Mouse (Mus musculus) kidney, embryonic 14.5 days (tissue): Measurements from ENCODE around the gene Kdm4b. TPM values are rescaled to one million over a fixed set of nuclear protein-coding genes. Genes with fewer than 3 reads are reported as not detected.

Experiments used
- ATAC-seq: fragments of 200-750 bp; cut with Nextera tagmentation; 2 replicates; pipeline ENCODE4 v1.8.0; 2017; ENCODE audit warnings: moderate number of reproducible peaks, mild to moderate bottlenecking, moderate TSS enrichment, moderate library complexity; ENCODE audit not compliant: low FRiP score, low TSS enrichment
- H3K27ac ChIP-seq: fragments of 300-500 bp; sonication (generic); 2 replicates; pipeline ENCODE4 v1.5.1; 2014; ENCODE audit warnings: low read depth, mild to moderate bottlenecking, low read length, moderate library complexity, mixed read lengths
- H3K27me3 ChIP-seq: fragments of 300-500 bp; sonication (generic); 2 replicates; pipeline ENCODE4 v1.6.1; 2014; ENCODE audit warnings: mild to moderate bottlenecking, low read length; ENCODE audit not compliant: control insufficient read depth, insufficient read depth
- H3K36me3 ChIP-seq: fragments of 300-500 bp; sonication (generic); 2 replicates; pipeline ENCODE4 v1.6.1; 2014; ENCODE audit warnings: low read length, mixed read lengths; ENCODE audit not compliant: control insufficient read depth, insufficient read depth
- H3K4me1 ChIP-seq: fragments of 300-500 bp; sonication (generic); 2 replicates; pipeline ENCODE4 v1.6.1; 2014; ENCODE audit warnings: low read length, mixed read lengths; ENCODE audit not compliant: control insufficient read depth, insufficient read depth
- H3K4me2 ChIP-seq: fragments of 300-500 bp; sonication (generic); replicated peaks from 2 replicates; pipeline ENCODE4 v1.6.1; 2014; ENCODE audit warnings: low read depth, mild to moderate bottlenecking, low read length
- H3K4me3 ChIP-seq: fragments of 300-500 bp; sonication (generic); 2 replicates; pipeline ENCODE4 v1.5.1; 2014; ENCODE audit warnings: mild to moderate bottlenecking, low read length
- H3K9ac ChIP-seq: fragments of 300-500 bp; sonication (generic); 2 replicates; pipeline ENCODE4 v1.6.1; 2014; ENCODE audit warnings: low read depth, mild to moderate bottlenecking, low read length, moderate library complexity
- H3K9me3 ChIP-seq: fragments of 300-500 bp; sonication (generic); 2 replicates; pipeline ENCODE4 v1.6.1; 2016; ENCODE audit warnings: low read length; ENCODE audit not compliant: control insufficient read depth
- WGBS: fragments of 180-500 bp; shearing (Covaris S2); extraction: QIAGEN DNeasy Blood & Tissue Kit; methylation state at CpG from one replicate; pipeline ENCODE4 v1.1.7; 2014; 5-methylcytosine and 5-hydroxymethylcytosine counted together
- polyA plus RNA-seq: library from polyadenylated mRNA; unstranded; fragments of >200 nt; fragmentation: Nextera tagmentation; extraction: Ambion mirVana; gene quantifications from 2 replicates; pipeline ENCODE4 v1.2.1, GENCODE M21; 2014

Kdm4b gene
- polyA plus RNA-seq, 1 experiment from 2014 or later, result 33.3 TPM

DNA sequence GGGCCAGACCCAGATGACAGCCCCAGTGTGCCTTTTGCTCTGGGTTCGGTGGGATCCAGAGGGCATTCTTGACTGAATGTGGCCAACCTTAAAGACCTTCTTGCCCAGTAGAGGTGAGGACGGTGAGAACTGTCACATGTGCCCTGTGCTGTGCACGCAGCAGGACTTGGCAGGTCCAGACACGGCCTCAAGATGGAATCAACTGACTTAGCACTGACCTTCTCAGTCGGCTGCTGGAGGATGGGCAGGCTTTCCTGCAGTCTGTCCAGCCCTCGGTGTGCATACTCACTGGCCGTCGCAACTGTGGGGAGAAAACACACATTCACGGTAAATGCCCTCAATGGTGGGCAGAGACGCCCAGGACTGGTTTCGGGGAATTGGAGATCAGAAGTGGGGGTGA lies 39.9 kb upstream of the Kdm4b start:
- Histone ChIP-seq H3K4me1 (peaks cover 17% of the 10 kb centered on the region), H3K27ac (no peak overlapping the region), H3K4me3 (no peak overlapping the region), H3K9ac (no peak overlapping the region), H3K27me3 (no peaks in the 10 kb centered on the region), H3K4me2 (no peak overlapping the region), H3K36me3 (peaks cover 53% of the 10 kb centered on the region), H3K9me3 (no peaks in the 10 kb centered on the region)
- no peak for ATAC-seq
- 91% methylated on average over 11 of the region's 11 CpGs for WGBS

GRCm38 (mm10) chr17:56287830-56288229 lies 38.0 kb upstream of the Kdm4b start:
- Histone ChIP-seq H3K4me1 (peaks cover 28% of the 10 kb centered on the region), H3K36me3 (peaks cover 38% of the 10 kb centered on the region), H3K9me3 (no peaks in the 10 kb centered on the region), H3K9ac (peak overlapping the region; percentile 37; the same call in 1 of the 2 replicates), H3K4me2 (peak overlapping the region; percentile 25), H3K27ac (peak overlapping the region; percentile 53), H3K4me3 (no peak overlapping the region; the same call in 1 of the 2 replicates), H3K27me3 (no peaks in the 10 kb centered on the region)
- no peak for ATAC-seq
- 57% methylated on average over 3 of the region's 3 CpGs for WGBS

DNA sequence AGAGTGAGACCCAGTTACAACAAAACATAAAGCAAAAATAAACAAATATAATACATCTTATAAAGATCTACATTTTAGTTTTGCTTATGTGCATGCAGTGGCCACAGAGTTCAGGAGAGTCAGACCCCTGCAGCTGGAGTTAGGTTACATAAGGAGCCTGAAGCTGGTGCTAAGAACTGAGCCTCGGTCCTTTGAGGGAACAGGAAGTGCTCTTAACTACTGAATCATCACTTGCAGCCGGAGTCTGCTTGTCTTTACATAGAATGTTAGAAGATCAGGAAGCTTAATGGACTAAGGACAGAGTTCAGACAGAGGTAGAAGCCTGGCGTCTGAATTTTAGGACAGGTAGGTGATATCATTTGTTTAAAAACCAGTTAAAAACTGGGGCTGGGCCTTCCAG lies 37.0 kb upstream of the Kdm4b start:
- Histone ChIP-seq H3K27me3 (no peaks in the 10 kb centered on the region), H3K4me1 (peaks cover 28% of the 10 kb centered on the region), H3K4me2 (peak overlapping the region; percentile 63), H3K27ac (peak overlapping the region; percentile 91), H3K36me3 (peaks cover 30% of the 10 kb centered on the region), H3K9ac (peak overlapping the region; percentile 57; the same call in 1 of the 2 replicates), H3K9me3 (no peaks in the 10 kb centered on the region), H3K4me3 (peak overlapping the region; percentile 41)
- ATAC-seq, result no peak
- 40% methylated on average over 3 of the region's 3 CpGs for WGBS

- H3K27ac ChIP-seq, result peak overlapping the region; percentile 91
- peak overlapping the region; percentile 41 for H3K4me3 ChIP-seq
- H3K9me3 ChIP-seq, result no peaks in the 10 kb centered on the region
- WGBS, result 3% methylated on average over 23 of the region's 23 CpGs
- peak overlapping the region; percentile 57 for H3K9ac ChIP-seq
- peak; percentile 18; the same call in 1 of the 2 replicates for ATAC-seq
- H3K27me3 ChIP-seq, result no peaks in the 10 kb centered on the region
- H3K4me1 ChIP-seq, result peaks cover 28% of the 10 kb centered on the region
- peaks cover 23% of the 10 kb centered on the region for H3K36me3 ChIP-seq
- H3K4me2 ChIP-seq, result peak overlapping the region; percentile 63
These were observed 36.2 kb upstream of the Kdm4b start for GRCm38 (mm10) chr17:56289371-56290331.

GRCm38 (mm10) chr17:56290388-56291170 lies 35.3 kb upstream of the Kdm4b start:
- ATAC-seq, result peak; percentile 87
- Histone ChIP-seq H3K4me2 (peak overlapping the region; percentile 63), H3K4me3 (peak overlapping the region; percentile 41), H3K4me1 (peaks cover 28% of the 10 kb centered on the region), H3K9ac (peak overlapping the region; percentile 57), H3K27me3 (no peaks in the 10 kb centered on the region), H3K27ac (peak overlapping the region; percentile 91), H3K9me3 (no peaks in the 10 kb centered on the region), H3K36me3 (peaks cover 14% of the 10 kb centered on the region)
- 4% methylated on average over 17 of the region's 17 CpGs for WGBS

DNA sequence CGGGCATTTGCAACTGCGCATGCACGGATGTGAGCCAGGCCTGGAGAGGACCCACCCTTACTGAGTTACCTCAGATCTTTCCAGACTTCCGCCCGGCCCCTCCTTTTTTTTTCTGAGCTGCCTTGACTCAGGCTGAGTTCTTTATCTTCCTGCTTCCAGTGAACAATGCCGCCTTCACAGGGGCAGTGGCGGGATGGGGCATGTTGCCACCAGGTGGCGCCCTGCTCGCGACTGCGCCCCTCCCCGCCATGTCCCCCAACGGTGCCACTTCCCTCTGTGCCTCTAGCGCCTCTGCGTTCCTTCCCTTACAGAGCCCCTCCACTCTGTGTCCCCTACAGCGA lies 34.7 kb upstream of the Kdm4b start:
- WGBS, result 1% methylated on average over 16 of the region's 16 CpGs

DNA sequence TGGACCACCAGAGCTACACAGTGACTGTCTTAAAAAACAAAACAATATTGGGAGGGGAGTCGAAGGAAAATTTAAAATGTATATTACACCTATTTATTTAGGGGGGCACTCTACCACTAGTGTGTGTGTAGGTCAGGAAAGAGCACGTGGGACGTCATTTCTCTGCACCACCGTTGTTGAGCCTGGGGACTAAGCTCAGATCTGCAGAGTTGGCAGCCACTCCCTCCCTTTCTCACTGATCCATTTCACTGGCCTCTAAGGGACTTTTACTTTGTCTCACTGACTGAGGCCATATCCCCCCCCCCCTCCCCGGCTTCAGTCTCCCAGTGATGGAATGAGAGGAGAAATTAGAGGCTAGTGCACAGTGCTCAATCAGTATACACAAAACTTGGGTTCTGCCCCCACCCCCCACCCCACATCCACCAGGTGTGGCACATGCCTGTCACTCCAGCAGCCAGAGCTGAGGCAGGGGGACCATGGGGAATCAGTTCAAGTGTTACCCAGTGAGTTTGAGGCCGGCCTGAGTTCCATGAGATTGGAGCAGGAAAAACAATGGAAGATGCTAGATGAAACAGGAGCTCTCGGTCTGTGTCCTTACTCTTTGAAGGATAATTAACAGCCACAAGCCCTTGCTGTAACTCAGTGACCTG lies 33.9 kb upstream of the Kdm4b start:
- no peak overlapping the region for H3K4me2 ChIP-seq
- peaks cover under 1% of the 10 kb centered on the region; the same call in 1 of the 2 replicates for H3K36me3 ChIP-seq
- H3K9me3 ChIP-seq, result no peaks in the 10 kb centered on the region
- peak; percentile 4; the same call in 1 of the 2 replicates for ATAC-seq
- WGBS, result 28% methylated on average over 7 of the region's 7 CpGs
- H3K27ac ChIP-seq, result peak overlapping the region; percentile 91
- H3K4me3 ChIP-seq, result no peak overlapping the region
- H3K27me3 ChIP-seq, result no peaks in the 10 kb centered on the region
- H3K4me1 ChIP-seq, result peaks cover 28% of the 10 kb centered on the region
- H3K9ac ChIP-seq, result peak overlapping the region; percentile 57; the same call in 1 of the 2 replicates

More for the DNA sequence above, 34.7 kb upstream of the Kdm4b start:
- peak; percentile 83 for ATAC-seq
- Histone ChIP-seq H3K4me1 (peaks cover 28% of the 10 kb centered on the region), H3K4me3 (peak overlapping the region; percentile 16), H3K9ac (peak overlapping the region; percentile 57; the same call in 1 of the 2 replicates), H3K27me3 (no peaks in the 10 kb centered on the region), H3K9me3 (no peaks in the 10 kb centered on the region), H3K27ac (peak overlapping the region; percentile 91), H3K36me3 (peaks cover 8% of the 10 kb centered on the region; the same call in 1 of the 2 replicates), H3K4me2 (peak overlapping the region; percentile 63)

- no peaks in the 10 kb centered on the region for H3K27me3 ChIP-seq
These were observed 33.2 kb upstream of the Kdm4b start, which contains the start of gene Plin3 for GRCm38 (mm10) chr17:56292531-56293222. Gene Plin3 (minus strand): TSS chr17:56292873.

More at GRCm38 (mm10) chr17:56292531-56293222, 33.2 kb upstream of the Kdm4b start, which contains the start of gene Plin3:
- peak within 1 kb of the TSS; percentile 57; the same call in 1 of the 2 replicates for H3K9ac ChIP-seq
- no peak for ATAC-seq
- H3K9me3 ChIP-seq, result no peaks in the 10 kb centered on the region
- H3K4me1 ChIP-seq, result peaks cover 26% of the 10 kb centered on the region
- H3K4me3 ChIP-seq, result no peak within 1 kb of the TSS
- WGBS, result 79% methylated on average over 4 of the region's 4 CpGs
- no peaks in the 10 kb centered on the region for H3K36me3 ChIP-seq
- H3K4me2 ChIP-seq, result no peak within 1 kb of the TSS
- H3K27ac ChIP-seq, result peak within 1 kb of the TSS; percentile 91
